Mouse (Mus musculus) liver (tissue): ENCODE measurements at regions not wholly inside any gene's neighbourhood (a gene's known extent, or its start where the extent isn't known, plus 50 kb on each side); places are given as distances from the start of the nearest gene placed in this dataset.

Experiments
- DNase-seq: peaks from one replicate; pipeline ENCODE4 v3.0.0-alpha.2; 2020; ENCODE audit warnings: mixed read lengths

DNA sequence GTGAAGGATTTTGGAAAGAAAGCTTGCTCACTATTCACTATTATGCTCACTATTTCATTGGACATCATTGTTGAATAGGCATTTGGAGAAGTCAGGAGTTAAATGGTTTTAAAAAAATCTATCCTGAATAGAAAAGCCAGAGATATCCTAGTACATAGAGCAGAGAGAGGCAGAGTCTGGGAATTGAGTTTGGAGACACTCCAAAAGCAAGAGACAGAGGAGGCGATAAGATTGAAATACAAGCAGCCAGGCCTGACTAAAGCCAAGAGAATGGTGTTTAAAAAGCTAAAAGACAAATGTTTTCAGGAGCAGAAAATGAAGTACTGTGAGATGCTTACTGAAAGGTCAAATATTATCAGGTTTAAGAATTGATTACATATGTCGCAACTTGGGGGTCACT, 400.1 kb downstream of the Gm9195 start:
- DNase-seq, result no peak

DNA sequence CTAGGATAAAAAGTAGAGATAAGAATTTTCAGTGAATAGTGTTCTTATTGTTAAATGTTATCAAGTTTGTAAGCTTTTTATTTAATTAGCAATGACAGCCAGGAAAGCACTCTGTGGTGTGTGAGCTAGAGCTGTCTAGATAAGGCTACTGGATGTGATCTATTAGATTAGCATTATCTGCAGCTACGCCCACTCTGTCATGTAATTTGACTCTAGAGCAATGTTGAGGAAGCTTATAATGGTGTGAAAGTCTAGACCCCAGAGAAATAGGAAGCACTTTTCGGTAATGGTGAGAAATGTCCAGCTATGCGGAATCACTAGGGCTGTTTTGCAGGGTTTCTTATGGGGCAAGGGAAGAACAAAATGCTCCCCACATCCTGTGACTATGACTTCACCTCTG, 410.2 kb downstream of the Gm9195 start:
- no peak for DNase-seq

DNA sequence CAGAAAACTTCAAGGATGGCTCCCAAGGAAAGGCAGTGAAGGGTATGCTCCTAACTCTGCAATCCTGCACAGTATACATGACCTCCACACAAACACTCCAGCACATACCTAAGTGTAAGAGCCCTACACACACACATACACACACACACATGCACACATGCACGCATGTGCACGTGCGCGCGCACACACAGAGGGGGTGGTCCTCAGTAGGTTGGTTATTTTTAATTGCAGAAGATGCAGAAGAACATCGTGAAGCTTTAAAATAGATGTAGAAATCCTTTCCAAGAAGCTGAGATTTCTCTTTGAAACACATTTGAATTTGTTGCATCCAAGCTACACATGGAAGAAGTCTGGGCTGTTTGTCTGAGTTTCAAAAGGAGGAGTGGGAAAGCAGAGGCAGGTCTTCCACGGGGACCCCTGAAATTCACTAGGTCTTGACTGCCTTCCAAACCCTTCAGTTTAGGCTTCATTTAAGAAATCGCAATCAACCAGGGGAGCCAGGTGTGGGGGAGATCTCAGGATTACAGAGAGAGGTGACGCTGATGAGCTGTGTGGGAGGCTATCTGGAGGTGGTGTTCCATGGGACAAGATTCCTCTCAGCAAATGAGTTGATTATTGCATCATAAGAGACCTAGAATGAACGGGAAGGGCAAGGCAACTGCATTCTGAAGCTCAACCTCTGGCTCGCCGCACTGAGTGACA, 427.4 kb downstream of the Gm9195 start:
- DNase-seq, result no peak

DNA sequence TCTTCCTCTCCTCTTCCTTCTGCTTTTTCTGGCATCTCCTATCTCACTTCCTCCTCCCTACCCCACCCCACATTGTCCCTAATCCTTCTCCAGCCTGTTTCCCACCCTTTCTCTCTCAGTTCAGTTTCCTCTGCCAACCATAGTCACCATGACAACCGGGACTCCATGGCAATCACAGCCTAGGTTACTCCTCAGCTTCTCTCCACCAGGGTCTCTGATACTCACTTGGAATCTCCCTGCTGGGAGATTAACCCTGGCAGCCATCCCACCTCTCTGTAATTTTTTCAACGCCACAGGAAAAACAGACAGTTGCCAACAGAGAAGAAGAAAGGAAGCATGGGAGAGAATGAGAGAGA, 448.8 kb downstream of the Gm9195 start:
- no peak for DNase-seq

DNA sequence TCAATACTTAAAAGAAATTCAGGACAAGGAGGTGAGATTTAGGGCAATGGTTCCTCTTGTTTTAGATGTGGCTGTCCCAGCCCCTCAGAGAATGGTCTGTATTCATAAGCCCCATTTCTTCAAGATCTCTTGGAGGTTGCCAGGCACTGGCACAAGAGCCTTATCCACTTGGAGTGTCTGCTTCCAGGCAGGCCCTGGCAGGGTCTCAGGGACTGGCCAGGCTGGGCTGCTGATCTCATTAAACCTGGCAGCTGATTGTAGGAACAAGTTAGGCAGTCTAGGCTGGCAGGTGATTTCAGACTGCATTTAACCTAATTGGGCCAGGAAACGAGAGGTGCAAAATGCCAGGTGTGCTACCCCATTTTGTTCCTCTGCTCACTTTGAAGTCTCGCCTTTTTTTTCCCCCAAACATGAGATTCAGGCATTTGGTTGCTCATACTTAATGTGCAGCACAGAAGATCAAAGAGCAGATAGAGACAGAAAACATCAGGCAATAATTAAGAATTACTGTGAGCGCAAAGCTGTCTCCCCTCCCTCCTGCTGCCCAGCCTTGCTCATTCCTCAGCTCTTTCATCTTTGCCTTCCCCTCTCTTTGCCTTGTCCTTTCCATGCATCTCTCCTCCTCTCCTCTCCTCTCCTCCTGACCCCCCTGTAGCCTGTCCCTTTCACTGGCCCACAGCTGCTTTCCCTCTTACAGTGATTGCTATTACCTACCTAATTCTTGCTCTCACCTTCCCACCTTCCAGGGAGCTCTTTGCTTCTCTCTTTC, 449.3 kb downstream of the Gm9195 start:
- no peak for DNase-seq

DNA sequence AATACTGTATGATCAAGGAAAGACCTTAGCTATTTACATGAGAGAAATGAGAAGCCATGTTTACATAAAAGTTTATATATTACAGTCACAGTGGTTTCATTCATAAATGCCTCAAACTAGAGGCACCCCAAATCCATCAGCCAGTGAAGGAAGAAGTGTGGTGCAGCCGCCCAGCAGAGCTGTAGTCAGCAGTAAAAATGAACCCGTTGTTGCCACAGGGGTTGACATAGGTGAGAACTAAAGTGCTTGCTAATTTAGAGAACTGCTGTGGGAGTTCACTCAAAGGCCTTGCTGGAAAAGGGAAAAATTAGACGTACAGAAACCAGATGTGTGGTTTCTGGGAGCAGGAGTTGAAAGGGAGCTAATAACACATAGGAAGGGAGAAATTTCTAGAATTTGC, 461.2 kb downstream of the Gm9195 start:
- DNase-seq, result no peak

DNA sequence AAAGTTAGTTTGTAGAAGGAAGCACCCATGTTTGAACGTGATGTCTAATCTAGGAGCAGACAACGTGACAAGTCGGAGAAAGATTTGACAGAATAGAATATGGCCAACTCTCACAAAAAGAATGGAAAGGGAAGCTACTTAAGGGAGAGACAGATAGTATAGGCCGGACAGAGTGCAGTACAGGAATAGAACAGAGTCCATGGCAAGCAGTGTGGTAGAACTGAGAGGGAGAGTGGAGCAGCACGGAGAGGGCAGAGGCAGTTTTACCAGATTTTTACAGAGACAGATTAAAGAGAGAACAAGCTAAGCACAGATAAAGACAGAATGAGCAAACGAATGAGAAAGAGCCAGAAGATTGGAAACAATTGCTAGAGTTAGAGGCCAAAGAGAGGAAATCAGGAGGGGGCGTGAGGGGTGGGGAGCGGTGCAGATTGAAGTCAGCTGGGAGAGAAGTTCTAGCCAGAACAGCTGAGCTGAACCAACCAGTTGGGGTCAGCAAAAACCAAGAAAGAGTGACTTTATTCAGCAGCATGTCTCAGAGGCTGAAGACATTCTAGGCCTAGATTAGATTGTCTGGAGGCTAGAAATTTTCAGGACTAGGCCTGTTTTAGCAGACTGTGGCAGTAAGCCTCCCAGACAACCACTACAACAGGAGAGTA, 464.1 kb downstream of the Gm9195 start:
- no peak for DNase-seq

DNA sequence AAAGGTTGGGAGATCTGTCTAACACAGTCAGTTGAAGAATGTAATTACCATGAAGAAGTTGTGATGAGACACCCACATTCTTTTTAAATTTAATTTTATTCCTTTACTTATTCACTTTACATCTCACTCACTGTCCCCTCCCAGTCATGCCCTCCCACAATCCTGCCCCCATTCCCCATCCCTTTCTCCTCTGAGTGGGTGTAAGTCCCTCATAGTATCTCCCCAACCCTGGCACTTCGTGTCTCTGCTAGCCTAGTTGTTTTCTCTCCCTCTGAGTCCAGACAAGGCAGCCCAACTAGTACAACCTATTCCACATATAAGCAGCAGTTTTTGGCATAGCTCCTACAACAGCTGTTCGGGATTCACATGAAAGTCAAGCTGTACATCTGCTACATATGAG, 487.3 kb downstream of the Gm9195 start:
- no peak for DNase-seq

DNA sequence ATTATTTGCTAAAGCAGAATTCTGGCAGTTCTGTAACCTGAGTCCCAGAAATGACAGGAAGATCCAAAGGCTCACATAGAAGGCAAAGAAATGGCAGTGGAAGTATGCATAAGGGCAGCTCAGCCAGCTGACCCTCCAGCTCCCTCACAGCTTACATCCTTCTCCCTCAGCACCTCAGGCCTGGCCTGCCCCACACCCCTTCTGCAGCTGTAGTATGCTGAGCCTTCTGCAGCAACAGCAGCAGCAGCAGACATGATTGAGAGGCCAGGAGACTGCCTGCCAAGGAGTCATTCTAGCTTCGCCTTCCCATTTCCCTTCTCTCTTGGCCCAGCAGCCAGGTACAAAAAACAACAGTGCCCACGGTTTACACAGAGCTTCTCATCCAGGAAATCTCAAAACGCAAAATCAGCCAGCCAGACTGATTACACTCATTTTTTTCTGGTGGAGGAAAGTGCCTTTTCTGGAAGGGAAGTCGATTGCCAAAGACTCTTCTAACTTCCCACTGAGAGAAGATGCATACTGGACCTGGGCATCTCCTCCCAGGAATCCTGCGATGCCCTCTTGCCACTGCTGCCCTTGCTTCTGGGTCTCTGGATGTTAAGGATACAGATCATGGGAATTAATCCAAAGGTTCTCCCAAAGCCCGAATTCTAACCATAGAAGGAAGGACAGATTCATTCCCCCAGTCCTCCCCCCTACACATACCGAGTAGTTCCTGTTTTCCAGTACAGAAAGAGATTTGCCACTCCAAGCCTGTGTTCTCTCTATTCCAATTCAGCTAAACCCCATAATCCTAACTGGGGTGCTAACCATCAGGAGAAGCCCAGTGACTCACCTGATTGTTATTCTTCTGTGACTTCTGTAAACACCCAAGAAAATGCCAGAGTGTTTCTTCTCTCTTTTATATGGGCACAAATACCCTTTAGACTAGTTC, 489.2 kb downstream of the Gm9195 start:
- DNase-seq, result peak; percentile 3

DNA sequence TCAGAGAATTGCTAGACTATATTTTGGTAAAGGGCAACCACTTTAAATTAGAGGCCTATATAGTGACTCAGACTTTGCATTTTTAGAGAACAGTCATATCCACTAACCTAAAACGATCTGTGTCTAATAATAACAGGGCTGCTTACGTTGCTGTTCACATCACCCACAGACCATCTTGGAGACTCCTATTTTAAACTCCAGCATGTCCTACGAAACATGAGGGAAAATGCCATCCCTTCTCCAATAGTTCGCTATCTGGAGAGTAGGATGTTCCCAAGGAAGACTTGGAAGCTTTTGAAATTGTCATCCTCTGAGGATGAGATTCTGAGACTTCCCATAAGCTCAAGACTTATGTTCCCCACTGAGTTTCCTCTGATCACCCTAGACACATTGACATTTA, 518.6 kb downstream of the Gm9195 start:
- no peak for DNase-seq

DNA sequence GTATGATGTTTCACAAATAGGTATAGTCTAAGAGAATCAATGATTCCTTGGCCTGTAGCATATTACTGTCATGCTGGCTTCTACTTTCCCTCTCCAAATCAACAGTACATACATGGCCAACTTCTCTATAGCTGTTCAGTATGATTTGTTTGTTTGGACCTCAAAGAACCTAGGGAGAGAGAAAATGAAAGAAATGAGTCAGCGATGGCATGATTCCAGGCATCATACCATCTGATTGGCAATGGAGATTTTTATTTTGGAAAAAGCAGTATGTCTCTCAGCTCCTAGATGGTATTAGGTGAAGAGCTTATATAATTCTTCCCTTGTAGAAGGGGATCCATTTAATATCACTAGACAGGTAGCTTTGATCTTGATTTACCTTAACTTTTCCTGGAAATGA, 519.1 kb downstream of the Gm9195 start:
- DNase-seq, result no peak

DNA sequence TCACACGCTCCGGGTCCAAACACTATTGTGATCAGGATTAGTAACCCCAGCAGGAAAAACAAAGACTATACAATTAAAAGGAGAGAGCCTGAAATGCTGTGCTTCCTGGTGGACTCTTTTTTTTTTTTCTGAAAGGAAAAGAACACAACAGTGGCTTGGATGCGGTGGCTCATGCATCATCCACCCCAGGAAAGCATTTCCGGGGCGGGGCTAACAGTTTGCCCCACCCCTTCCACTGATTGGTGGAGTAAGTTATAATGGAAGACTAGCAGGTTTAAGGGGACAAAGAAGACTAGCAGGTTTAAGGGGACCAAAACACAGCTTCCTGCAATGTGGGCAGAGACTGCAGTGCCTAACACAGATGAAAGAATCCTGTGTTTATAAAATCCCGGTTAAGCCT, 524.0 kb downstream of the Gm9195 start:
- no peak for DNase-seq

DNA sequence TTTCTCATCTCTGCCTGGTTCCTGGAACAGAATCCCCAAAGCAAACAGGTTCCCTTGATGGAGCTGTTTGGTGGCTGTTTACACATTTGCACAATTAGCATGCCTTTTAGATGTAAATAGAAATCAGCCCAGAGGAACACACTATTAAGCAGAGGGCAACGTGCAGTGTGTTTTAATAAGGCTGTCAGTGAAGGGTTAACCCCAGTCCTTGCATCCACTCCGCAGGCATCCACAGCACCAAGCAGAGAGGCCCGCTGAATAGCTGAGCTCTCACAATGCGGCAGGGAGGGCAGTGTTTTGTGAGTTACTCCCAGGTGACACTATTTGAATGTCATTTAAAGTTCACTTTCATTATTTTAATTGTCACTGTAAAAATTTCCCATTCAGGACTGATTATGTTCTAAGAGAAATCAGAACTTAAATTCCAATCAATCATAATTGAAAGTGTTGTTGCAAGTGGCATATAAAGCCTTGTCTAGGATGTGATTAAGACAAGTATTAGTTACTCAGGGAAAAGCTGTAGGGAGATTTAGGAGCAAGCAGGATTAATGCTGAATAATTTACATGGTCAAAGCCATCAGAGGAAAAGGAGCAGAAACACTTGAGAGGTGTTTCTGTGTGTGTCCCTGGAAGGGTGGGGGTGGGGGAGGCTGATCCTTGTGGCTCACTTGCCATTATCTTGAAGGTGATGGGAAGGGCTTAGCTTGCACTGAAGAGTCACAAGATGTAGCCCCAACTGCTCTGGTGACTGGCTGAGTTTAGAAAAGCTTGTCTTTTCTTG, 528.1 kb downstream of the Gm9195 start:
- DNase-seq, result no peak

DNA sequence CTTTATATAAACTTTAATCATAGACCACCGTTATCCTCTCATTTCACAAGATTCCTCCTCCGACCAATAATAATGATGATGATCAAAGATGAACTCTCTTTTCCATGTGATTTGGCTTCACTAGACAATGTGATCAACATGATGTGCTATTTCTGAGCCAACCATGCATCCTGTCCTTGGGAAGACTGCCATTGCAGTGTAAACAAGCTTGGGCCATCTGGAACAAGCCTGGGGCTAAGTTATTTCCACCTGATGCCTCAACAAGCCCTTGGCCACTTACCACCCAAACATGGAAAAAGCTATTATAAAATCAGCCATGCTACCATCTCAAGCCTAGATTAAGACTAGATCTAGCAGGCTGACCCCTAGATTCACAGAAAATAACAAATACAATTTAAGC, 542.9 kb downstream of the Gm9195 start:
- no peak for DNase-seq

DNA sequence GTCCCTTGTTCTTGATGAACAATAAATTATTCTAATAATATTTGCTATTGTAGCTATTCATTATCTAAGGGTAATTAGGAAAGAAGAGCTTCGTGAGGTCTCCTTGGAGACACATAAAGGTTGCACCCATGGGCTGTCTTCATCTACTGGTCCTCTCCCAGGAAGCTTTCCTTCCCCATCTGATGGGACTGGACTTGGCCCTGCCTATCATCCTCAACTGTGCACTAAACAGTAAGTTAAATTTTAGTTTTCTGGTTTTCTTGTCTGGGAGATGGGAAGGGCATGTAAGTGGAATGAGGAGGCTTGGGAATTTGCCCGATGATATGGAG, 554.5 kb downstream of the Gm9195 start:
- DNase-seq, result no peak

DNA sequence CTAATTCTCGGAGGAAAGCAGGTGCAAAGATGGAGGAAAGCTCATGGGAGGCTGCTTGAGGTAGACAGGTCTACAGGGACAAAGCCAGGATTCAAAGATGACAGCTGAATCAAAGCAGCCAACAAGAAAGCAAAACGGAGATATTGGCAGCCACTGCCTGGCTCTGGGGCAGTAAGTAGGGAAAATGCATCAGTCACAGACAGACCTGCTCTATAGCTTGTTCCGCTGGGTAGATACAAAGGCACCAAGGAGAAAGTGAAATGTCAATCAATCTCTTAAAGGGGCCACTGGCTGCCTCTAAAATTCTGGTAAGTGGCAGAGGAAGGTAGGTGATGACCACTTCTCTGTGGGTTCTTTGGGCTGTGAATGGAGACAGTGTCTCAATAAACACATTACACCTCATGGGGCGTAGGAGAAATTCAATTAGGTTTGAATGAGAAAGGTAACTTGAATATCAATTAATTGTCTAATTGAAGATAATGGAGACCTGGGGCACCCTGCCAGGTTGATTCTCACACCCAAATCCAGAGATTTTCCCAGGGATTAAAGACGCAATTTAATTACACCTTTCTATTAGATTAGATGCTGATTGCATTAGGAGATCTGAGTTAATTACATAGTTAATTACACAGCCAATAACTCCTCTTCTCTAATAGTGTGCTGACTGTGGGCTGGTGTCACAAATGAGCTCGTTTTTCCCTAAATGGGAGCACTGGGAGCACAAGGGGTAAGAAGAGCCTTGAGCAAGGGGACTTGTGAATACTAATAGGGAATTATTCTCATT, 555.1 kb downstream of the Gm9195 start:
- DNase-seq, result no peak

DNA sequence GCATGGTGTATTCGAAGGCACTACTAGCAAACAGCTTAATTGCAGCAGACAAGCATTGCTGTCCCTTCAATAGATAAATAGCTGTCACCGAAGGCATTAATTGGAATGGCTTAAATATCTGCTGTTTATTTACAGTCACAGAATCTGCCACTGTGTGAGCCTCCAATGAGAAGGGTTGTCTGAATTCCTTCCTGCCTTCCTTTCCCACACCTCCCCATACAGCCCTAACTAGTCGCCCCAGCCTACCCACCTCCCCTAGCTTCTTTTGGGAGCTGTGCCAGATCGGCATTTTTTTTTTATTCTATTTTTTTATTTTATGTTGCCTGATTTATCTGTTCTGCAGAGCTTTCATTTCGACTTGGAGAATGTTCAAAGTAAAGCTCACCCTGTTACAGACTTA, 575.7 kb downstream of the Gm9195 start:
- no peak for DNase-seq

DNA sequence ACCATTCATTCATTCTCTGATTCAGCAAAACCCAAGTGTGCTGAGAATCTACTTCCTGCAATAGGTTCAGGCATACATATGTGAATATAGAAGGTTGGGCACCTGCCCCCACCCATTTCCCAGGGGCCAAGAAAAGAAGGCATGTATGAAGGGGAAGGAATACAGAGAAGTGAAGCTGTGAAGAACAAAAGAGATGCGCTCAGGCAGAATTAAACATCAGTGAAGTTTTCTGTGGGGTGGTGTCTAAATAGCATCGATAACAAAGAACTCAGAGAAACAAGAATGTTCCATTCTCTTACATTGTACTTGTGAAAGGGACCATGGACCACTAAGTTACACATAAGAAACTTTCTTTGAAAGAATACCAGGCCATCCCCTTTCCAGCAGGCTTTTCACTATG, 580.7 kb downstream of the Gm9195 start:
- DNase-seq, result no peak

DNA sequence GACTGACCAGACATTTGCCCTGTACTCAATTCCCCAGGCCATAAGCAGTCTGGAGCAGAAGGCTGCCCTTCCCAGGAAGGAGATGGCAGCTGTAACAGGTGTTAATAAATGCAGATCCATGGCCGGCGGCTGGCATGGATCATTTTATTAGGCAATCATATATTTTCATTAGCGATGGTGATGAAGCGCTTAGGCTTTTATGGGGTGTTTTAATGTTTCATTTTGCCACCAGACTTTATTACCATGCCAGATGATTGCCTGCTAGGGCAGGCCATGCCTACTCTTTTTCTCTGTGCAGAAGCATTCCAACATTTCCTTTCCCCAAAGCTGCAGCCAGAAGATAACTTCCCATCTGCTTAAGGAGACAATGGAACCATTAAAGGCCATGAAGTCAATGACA, 596.2 kb downstream of the Gm9195 start:
- DNase-seq, result no peak

DNA sequence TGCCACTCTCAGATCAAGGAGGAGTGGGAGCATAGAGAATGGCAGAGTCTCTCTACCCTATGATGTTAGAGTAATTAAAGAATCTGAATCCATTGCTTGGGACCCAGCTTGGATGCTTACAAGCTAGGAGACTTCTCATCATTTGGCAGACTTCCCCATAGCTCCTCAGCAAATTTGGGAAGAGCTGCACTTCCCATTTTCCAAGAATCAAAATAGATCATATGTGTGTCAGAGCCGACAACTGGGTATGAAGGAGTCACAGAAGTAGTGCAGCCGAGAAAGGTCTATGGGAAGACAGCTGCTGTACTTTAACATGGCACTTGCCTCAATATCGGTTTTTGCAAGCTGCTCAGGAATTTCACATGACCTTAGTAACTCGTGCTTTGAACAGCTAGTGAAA, 596.8 kb downstream of the Gm9195 start:
- DNase-seq, result no peak

DNA sequence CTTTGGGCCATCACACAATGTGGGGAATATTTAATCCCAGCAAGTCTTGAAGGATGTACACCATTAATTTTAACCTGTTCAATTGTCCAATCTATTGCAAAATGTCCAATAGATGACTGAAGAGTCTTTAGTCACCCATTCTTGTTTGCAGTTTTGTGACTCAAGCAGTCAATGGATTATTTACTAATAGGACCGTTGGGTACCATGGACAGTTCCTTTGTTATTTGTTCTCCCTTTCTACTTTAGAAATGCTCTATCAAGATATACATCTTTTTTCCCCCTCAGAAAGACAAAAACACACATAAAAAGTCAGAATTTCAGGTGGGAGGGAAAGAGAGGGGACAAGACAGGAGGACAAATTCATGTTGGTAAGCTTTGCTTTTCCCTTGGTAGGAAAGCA, 598.3 kb downstream of the Gm9195 start:
- no peak for DNase-seq

DNA sequence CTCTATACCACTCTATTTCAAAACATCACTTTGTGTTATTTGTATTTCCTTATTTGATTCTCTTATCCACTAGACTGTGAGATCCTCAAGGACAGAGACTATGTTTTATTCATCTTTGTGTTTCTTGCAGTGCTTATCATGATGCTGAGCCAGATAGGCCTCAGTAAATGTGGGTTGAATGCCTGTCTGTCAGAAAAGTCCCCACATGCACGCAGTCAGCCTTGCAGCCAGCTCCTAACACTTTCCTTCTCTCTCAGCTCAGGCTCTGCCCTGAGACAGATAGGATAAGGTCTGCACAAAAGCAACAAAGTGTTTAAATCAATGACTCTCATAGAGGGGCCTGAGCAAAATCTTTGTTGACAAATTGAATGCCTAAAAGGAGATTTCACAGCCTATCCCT, 600.0 kb downstream of the Gm9195 start:
- DNase-seq, result no peak
